Mouse (Mus musculus) ES-CJ7 (cell line): ENCODE results near the gene Cbx2.
A peak's percentile ranks its signal among the peaks of the same experiment; 100 is the strongest.

Experiments
- DNase-seq: peaks from one replicate; pipeline ENCODE4 v3.0.0; 2011; ENCODE audit warnings: low read depth, low spot score

Gene Cbx2

DNA sequence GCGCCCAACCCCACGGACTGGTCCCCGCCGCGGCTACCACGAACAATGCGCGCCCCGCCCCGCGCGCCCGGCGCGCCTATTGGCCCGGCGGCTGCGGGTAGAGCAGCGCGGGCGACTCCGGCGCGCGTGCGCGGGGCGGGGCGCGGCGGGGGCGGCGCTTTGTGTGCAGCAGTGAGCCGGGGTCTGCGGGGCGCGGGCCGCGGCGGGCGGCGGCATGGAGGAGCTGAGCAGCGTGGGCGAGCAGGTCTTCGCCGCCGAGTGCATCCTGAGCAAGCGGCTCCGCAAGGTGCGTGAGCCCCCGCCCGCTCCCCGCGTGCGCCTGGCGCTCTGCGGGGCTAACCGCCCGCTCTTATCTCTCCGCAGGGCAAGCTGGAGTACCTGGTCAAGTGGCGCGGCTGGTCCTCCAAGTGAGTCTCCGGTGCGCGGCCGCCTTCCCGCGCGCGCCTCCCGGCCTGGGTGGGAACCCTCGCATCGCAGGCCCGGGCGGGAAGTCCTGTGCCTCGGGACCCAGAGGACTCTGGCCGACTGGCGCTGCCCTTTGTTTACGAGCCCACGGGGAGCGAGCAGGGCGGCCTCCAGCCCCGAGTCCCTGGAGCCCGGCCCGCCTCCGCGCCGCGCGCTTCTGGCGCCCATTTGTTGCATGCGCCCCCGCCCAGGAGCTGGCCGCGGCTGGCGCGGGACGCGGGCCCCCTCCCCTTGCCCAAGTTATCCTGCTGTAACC, at the start of gene Cbx2:
Gene Cbx2, plus strand, starts transcription at position 68 of the 721 bp plus-strand sequence.
- DNase-seq: peak; percentile 83

DNA sequence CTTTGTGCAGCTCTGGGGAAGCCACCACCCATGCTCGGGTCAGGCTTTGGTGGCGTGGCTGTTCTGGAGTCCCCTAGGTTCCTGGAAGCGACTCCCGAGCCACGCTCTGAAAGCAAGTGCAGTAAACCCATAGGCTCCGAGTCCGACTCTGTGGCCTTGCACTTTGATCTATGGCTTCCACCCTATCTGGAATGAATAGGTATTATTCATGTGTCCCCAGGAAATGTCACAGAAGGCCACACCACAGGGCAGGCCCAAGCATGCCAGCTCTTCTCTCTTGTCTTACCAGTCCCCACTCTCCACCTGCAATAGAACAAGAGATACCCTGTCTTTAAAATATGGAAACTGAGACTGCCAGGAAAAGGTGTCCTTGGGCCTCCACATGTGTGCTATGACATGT, 48.4 kb upstream of the Cbx2 start:
- no peak for DNase-seq

DNA sequence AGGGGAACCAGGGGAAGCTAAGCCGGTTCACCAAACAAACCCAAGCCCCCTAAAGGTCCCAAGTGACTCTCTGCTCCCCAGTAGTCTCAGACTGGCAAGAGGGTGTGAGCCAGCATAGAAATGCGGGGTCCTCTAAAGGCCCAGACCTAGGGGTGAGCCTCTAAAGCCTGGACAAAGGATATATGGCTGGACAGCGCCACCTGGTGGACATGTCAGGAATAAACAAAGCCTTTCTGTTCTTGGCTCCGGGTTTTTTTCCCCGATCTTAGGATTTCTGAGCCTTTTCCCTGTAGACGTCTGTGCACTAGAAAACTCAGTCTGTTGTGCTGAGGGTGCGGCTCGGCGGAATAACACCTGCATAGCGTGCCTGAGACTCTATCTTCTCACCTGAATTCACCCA, 47.3 kb upstream of the Cbx2 start:
- peak; percentile 73 for DNase-seq

DNA sequence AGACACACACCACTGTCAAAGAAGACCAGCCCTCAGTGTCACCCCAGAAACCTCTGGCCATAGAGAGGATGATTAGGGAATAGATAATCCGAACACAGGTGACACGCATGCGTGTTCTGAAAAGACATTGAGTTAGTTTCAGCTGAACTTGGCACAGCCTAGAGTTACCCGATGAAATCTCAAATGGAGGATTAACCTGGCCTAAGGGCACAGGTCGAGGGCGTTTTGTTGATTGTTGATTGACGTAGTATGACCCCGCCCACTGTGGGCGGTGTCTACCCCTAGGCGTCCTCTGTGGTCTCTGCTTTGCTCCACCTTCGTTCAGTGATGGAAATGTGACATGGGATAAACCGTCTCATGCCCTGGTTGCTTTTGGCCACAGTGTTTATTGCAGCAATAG, 46.8 kb upstream of the Cbx2 start:
- peak; percentile 82 for DNase-seq

DNA sequence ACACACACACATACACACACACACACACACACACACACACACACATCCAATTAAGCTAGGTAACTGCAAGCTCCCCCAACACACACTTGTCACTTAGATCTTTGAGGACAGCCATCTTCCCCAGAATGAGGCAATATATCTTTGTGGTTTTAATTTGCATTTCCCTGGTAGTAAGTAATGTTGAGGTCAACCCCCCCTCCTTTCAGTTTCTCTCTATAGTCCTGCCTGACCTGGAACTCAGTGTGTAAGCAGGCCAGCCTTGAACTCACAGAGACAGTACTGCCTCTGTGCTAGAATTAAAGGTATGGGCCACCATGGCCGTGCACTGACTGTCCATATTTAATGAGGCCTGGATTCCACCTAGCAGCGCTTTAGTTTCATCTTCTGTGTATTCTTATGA, 42.4 kb upstream of the Cbx2 start:
- DNase-seq: no peak

DNA sequence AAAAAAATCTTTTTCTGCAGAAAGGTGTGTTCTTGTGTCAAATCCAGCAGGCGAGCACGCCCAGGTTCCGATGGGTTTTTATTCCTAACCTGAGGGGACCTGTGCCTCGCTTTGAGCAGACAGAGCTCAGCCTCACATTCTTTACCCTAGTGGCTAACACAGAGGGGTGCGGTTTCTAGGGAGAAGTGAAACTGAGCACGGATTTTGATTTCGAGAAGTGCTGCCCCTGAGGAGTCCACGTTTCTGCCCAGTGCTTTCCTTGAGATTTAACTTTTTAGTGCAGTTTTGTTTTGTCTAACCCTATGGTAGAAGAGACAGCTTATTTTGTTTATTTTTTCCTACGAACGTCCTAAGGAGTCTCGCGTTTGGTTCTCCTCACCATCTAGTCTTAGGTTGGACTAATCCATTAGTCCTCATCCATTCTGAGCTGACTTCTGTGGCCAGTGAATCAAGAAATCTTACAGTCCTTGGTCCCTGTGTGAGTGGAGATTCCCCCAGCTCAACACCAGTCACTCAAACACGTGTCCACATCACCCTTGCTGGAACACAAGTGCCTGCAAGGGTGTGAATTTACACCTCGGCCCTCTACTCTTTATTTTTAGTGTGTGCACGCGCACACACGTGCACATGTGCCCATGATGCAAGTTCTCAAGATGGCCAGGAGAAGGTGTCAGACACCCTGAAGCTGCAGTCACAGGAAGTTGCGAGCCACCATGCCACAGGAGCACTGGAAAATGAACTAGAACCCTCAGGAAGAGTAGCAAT, 41.6 kb upstream of the Cbx2 start:
- no peak for DNase-seq

DNA sequence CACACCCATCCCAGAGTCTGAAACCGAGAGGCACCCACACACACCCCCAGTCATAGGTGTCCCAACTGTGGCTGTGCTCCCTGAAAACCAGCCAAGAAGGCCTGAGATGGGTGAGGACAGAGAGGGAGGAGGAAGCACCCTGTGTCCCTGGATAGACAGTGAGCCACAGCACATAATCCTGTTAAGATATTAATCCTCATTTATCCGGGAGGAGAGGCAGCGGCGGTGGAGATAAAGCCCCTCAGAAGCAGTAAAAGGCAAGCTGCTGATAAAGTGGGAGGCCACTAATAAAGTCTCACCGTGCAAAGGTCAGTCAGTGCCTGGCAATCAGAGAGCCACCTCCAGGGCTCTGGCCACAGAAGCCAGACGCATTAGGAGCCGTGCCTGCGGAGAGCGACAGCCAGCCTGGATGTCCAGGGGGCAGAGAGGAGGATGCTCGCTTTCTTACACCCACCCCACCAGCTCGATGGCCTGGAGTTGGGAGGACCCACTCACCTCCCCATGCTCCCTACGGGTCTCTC, 40.1 kb upstream of the Cbx2 start:
- DNase-seq: no peak

DNA sequence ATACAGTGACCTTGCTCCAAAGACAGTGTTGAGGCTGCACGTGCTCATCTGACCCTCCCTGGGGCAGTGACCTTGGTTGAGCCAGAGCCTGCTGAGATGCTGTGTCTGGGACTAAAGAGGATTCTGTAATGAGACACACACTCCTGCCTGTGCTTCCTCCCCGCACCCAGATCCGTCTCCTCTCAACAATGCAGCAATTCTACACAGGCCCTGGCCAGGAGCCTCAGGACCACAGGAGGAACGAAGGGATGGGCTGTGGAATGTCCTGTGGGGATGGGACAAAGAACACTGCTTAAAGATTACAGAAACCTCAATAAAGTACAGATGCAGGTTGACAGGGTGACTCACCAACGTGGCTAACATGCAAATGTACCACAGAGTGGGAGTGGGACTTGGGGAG, 37.2 kb upstream of the Cbx2 start:
- DNase-seq: peak; percentile 38

DNA sequence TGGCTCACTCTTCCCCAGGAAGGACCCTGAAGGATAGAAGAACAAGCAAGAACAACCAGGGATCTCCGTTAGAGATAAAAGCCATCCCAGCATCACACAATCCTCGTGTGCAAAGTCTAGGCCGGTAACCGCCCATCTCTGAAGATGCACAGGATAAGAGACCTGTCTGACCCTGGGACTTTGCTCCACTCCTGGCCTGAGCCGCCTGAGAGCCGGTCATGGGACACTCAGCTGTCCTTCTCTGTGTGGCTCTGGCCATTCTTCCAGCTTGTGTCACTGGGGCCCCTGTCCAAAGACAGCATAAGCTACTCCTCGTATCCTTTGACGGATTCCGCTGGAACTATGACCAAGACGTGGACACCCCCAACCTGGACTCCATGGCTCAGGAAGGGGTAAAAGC, 34.8 kb upstream of the Cbx2 start, which contains the start of gene Enpp7:
Gene Enpp7, plus strand, starts transcription at position 190 of the 400 bp plus-strand sequence.
- DNase-seq: no peak

DNA sequence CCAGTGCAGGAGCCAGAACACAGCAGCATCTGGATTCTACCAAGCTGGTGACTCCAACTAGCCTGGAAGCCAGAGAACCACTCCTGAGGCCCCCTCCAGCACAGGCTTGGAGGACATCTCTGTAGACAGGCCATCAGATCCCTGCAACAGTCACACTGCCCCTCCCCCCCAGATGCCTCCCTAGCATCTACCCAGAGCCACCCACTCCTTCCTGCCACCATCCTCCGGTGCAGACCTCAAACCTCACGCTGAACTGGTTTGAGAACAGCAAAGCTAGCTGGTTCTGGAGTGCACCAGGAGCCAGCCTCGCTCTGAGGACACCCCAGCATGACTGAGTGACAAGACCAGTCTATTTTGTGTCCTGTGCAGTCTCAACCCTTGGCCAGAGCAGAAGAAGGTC, 30.0 kb upstream of the Cbx2 start:
- no peak for DNase-seq

DNA sequence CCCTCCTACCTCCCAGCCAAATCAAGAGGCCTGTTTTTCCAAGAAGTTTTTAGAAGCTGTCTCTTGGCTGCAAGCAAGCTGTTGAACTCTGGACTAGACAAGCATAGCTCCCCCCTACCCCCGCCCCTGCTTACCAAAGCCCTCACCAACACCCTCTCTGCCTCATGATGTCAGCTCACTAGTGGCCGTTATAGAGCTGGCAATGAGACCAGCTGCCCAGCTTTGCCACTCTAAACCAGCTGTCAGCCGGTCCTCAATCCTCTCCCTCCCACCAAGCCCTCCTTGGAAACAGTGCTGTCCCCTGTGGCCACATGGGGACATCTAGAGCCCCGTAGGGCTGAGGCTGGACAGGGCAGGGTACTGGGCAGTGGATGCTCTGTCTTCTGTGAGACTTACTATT, 27.3 kb upstream of the Cbx2 start:
- DNase-seq: no peak

DNA sequence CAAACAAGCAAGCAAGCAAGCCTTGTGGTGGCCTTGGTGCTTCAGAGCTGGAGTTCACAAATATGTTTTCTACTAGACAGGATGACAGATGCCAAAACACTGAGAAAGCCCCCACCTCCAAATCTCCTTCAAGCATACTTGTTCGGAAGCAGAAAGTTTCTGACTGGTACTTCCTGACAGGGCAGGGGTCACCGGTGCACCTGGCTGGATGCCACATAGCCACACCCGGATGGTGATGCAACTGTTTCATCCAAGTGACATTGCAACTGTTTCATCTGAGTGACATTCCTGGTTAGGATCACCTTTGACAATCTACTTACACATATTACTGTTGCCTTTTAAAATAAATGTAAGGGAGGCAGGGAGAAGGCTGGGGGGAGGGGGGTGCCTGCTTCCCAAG, 25.6 kb upstream of the Cbx2 start:
- DNase-seq: no peak

DNA sequence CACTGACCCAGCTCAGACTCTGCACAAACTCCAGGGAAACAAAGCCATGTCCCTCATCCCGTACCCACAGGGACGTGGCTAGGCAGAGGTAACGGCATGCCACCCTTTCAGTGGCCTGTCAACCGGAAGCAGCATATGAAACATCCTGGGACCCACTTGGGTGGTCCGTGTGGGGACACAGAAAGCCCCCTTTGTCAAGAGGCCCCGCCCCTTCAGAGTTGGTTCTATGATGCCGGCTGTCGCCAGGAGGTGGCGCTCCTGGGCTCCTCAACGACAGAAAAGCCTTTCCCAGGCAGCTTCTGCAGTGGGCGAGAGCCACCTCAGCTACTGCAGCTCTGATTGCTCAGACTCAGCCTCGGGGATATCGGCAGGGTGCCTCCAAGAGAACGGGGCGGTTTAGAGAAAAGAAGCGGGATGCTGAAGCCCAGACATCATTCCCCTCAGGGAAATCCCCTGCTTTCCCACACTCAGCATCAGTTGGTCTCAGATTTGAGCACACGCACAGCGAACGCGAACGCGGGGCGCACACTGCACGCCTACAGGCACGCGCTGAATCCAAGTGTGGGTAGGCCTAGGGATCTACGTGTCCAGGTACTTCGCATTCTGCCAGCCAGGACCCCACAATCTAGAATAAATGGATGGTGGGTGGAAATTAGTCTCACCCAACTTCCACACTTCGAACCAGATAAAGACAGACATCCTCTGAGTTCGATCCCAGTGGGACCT, 24.1 kb upstream of the Cbx2 start:
- peak; percentile 87 for DNase-seq

DNA sequence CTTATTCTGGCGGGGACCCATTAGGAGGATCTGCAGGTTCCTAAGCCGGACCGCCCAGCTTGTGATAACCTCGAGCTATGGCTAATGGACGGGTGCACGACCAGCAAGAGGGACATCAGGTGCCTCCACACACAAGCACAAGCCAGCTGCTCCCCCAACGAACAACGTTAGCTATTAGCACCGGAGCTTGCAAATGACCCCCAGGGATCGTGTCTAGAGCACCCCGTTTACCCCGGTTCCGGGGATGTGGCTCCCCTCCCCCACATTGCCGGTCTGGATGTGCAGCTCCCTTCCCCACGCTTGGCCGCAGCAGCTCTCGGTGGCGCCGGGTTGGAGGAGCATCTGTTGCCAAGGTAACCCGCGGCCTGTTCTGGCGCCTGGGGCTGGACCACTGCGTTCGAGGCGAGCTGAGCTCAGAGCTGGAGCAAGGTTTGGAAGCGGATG, 23.4 kb upstream of the Cbx2 start:
- DNase-seq: peak; percentile 57

DNA sequence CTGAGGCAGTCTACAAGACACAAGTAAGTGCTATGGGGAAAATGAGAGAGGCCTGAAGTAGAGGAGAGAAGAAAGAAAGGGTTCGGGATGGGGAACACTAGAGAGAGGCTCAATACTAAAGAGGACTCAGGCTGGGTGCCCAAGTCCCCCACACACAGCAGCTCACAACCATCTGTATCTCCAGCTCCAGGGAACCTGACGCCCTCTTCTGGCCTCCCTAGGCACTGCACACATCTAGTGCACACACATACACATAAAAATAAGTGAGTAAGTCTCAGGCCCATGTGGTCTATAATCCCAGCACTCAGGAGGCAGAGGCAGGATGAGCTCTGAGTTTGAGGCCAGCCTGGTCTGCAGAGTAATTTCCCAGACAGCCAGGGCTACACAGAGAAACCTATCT, 21.9 kb upstream of the Cbx2 start:
- DNase-seq: peak; percentile 48

DNA sequence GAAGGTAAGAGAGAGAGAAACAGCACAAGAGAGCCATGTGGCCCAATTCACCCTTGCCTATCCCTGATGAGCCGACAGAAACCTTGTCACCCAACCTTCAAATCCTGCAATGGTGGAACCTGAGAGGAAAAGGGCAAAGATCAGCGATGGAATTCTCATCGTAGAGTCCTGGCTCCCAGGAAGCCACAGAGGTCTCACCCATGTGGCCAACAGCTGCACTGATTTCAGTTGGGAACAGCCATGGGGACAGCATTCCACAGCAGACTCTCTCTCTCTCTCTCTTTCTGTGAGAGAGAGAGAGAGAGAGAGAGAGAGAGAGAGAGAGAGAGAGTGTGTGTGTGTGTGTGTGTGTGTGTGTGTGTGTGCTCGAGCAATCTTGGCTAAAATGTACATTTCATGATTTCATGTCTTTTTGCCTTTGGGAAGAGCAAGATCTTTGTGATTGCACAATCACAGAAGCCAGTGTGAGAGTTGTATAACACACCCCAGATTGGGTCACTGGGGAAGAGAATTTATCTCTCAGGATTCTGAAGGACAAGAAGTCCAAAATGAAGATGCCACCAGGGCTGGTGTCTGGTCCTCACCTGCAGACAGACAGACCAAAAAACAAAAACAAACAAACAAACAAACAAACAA, 21.2 kb upstream of the Cbx2 start:
- no peak for DNase-seq

DNA sequence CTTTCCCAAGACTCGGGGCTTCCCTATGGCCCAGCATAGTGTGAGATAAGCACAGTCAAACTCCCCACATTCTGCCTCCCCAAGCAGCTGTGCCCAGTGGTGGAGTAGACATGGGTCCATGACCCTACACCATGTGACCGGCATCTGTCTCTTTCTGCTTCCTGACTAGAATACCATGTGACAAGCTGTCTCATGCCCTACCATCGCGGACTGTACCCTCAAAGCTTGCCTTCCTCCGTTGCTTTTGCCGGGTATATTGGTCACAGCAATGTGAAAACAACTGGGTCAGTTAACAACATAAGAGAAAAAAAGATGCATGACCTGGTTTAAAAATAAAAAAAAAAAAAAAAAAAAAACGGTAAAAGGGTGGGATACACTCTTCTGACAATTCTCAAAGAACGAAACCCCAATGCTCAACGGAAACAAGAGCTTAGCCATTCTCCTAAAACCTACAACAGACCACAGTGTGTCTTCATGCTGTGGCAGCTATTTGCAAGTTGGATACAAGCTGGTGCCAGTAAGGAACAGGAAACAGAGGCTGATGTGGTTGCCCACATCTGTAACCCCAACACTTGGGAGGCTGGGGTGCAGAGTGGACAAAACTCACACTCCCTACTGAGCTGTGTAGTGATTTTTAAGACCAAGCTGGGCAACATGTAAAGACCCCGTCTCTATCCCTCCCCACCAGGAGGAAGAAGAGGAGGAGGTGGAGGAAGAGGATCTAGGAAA, 17.1 kb upstream of the Cbx2 start:
- DNase-seq: no peak

DNA sequence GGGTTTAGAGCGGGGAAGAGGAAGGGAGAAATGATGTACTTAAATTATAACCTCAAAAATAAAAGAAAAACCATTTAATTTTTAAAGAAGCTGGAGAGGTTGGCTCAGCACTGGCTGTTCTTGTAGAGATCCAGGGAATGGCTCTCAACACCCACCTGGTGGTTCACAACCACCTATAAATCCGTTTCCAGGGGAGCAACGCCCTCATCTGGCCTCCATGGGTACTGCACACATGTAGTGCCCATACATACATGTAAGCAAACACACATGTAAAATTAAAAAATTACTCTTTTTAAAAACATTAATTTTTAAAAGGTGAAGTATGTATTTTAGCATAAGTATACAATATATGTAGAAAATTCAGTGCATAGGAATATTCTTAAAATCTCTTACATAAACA, 16.3 kb upstream of the Cbx2 start:
- no peak for DNase-seq

DNA sequence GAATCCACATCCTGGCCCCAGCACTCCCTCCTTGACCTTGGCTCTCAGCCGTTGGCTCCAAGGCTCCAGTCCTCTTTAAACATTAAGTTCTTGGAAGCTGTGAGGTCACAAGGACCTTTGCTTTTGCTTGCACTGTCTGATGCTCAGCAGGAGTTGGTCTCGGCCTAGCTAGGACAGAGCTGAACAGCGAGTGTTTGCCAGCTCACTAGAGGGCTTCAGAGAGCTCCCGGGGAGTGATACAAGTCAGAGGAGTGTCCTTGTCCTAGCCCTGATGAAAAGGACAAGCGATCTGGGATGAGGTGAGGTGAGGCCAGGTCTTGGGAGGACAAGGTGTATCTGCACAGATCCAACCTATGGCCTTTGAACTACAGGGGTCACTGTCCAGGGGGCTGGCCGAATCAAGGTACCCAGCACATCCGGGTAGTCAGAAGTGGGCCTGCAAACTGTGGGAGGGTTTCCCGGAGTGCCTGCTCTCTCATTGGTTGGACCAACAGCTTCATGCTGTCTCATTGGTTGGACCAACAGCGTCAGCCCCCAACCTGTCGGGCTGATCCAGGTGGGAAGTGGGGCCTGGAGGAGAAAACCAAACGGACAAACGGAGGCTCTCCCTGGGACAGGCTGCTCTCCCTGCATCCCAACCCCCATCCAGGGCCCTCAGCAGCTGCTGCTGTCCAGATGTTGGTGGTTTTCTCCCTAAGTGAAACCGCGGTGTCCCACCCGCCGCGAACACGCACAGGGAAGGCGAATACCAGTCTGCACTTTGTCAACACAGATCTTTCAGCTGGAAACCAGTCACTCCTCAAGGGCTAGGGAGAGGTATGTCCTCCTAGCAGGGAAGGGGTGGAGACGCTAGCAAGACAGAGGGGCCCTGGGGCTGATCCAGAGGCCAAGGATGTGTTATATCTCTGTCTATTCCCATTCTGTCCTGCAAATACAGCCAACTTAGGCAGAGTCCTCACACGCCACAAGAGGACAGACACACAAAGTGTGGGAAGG, 15.0 kb upstream of the Cbx2 start:
- DNase-seq: peak; percentile 90

DNA sequence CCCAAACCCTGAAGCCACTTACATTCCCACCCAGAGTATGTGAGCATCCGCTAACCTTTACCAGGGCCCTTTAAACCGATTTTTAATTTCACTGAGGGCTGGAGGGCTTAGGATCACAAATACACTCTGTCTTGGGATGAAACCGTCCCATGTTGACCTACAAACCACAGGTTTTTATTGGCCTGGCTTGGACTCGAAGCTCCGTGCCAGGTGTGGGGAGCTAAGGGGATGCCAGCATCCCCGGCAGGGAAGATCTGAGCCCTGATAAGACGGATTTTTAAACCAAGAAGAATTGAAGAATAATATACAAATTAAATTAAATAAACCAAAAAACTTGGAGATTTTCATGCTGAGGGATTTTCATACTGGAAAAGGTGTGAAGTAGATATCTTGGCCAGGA, 8.3 kb upstream of the Cbx2 start:
- no peak for DNase-seq
